Mouse (Mus musculus) CH12.LX (cell line): Measurements from ENCODE around the gene Fgfr2. TPM values are rescaled to one million over a fixed set of nuclear protein-coding genes. Genes with fewer than 3 reads are reported as not detected.

Experiments used
- DNase-seq: peaks from one replicate; pipeline ENCODE4 v3.0.0-alpha.2; 2013; ENCODE audit errors: extremely low read depth
- H3K27ac ChIP-seq: 2 replicates; pipeline ENCODE4 v1.5.1; 2012; ENCODE audit warnings: low read depth, mild to moderate bottlenecking, control low read depth, moderate library complexity; ENCODE audit not compliant: insufficient read depth
- H3K27me3 ChIP-seq: replicated peaks from 2 replicates; pipeline ENCODE3; 2012; ENCODE audit warnings: inconsistent platforms
- H3K36me3 ChIP-seq, 2 experiments: replicated peaks in 1 of 2; 2 replicates each; pipeline versions ENCODE3 to v1.6.1; 2012; ENCODE audit warnings: inconsistent platforms in 1 of 2, low read length in 1 of 2, mild to moderate bottlenecking in 1 of 2, mixed read lengths in 1 of 2, moderate library complexity in 1 of 2; ENCODE audit not compliant: control insufficient read depth in 1 of 2, insufficient read depth in 1 of 2
- H3K4me1 ChIP-seq, 2 experiments: 2 replicates each; pipeline ENCODE4 v1.6.1; 2012; ENCODE audit warnings: inconsistent platforms in 1 of 2, moderate library complexity in 1 of 2; ENCODE audit not compliant: insufficient read depth in 2 of 2, control insufficient read depth in 1 of 2
- H3K4me2 ChIP-seq: 2 replicates; pipeline ENCODE4 v1.6.1; 2012; ENCODE audit warnings: low read depth, mild to moderate bottlenecking, control low read depth; ENCODE audit not compliant: poor library complexity, insufficient read depth, severe bottlenecking
- H3K4me3 ChIP-seq, 3 experiments: fragments of 150-350 bp in 1 of 3; sonication (generic) in 1 of 3; replicated peaks in 1 of 3; 2 replicates each; pipeline versions ENCODE3 to v1.5.1; 2011 to 2012; ENCODE audit warnings: low read depth in 2 of 3, low read length in 2 of 3, mild to moderate bottlenecking in 2 of 3, moderate library complexity in 2 of 3, control low read depth in 1 of 3, improper control_type of control experiment in 1 of 3, inconsistent platforms in 1 of 3, mixed read lengths in 1 of 3; ENCODE audit not compliant: poor library complexity in 1 of 3
- H3K79me2 ChIP-seq: replicated peaks from 2 replicates; pipeline ENCODE4 v1.6.1; 2012; ENCODE audit warnings: mild to moderate bottlenecking, moderate library complexity; ENCODE audit not compliant: control insufficient read depth, poor library complexity, insufficient read depth, severe bottlenecking; ENCODE audit errors: extremely low read depth
- H3K9ac ChIP-seq: 2 replicates; pipeline ENCODE4 v1.6.1; 2012; ENCODE audit warnings: low read depth, mild to moderate bottlenecking, control low read depth, moderate library complexity; ENCODE audit not compliant: insufficient read depth
- H3K9me3 ChIP-seq: replicated peaks from 2 replicates; pipeline ENCODE3; 2012; ENCODE audit warnings: low read length, inconsistent platforms, mixed read lengths
- BHLHE40 ChIP-seq: IDR thresholded peaks from 2 replicates; pipeline ENCODE4 v1.6.1; 2011; ENCODE audit warnings: mild to moderate bottlenecking, low read depth, low read length, improper control_type of control experiment
- CHD2 ChIP-seq: IDR thresholded peaks from 2 replicates; pipeline ENCODE4 v1.6.1; 2011; ENCODE audit warnings: low read length, improper control_type of control experiment
- ELF1 ChIP-seq: IDR thresholded peaks from 2 replicates; pipeline ENCODE4 v1.6.1; 2014; ENCODE audit warnings: low read depth, mild to moderate bottlenecking, inconsistent platforms, low read length, improper control_type of control experiment
- ETS1 ChIP-seq: conservative IDR thresholded peaks from 2 replicates; pipeline ENCODE4 v1.6.1; 2012; ENCODE audit warnings: low read depth, mild to moderate bottlenecking, inconsistent platforms, low read length, improper control_type of control experiment, moderate library complexity
- KAT2A ChIP-seq: IDR thresholded peaks from 2 replicates; pipeline ENCODE4 v1.6.1; 2012; ENCODE audit warnings: low read length, improper control_type of control experiment, inconsistent platforms; ENCODE audit not compliant: insufficient replicate concordance
- MAX ChIP-seq: IDR thresholded peaks from 2 replicates; pipeline ENCODE4 v1.6.1; 2011; ENCODE audit warnings: low read length, improper control_type of control experiment
- MEF2A ChIP-seq: IDR thresholded peaks from 2 replicates; pipeline ENCODE4 v1.6.1; 2014; ENCODE audit warnings: low read depth, mild to moderate bottlenecking, inconsistent platforms, low read length, improper control_type of control experiment, borderline replicate concordance
- MYC ChIP-seq: IDR thresholded peaks from 2 replicates; pipeline ENCODE4 v1.6.1; 2011; ENCODE audit warnings: low read depth, mild to moderate bottlenecking, improper control_type of control experiment, low read length
- RAD21 ChIP-seq: IDR thresholded peaks from 2 replicates; pipeline ENCODE4 v1.6.1; 2011; ENCODE audit warnings: low read depth, mild to moderate bottlenecking, low read length, improper control_type of control experiment, moderate library complexity
- RCOR1 ChIP-seq: conservative IDR thresholded peaks from 2 replicates; pipeline ENCODE4 v1.6.1; 2012; ENCODE audit warnings: low read depth, mild to moderate bottlenecking, inconsistent platforms, low read length, improper control_type of control experiment
- ZC3H11A ChIP-seq: IDR thresholded peaks from 2 replicates; pipeline ENCODE4 v1.6.1; 2012; ENCODE audit warnings: low read depth, mild to moderate bottlenecking, inconsistent platforms, low read length, improper control_type of control experiment
- ZNF384 ChIP-seq: IDR thresholded peaks from 2 replicates; pipeline ENCODE4 v1.6.1; 2012; ENCODE audit warnings: low read depth, low read length, improper control_type of control experiment, inconsistent platforms
- dilution Hi-C: fragments of 300-500 bp; cut with MboI; formaldehyde crosslinking; loops from 2 replicates; pipeline ENCODE4 v1.14.3; 2020; ENCODE audit warnings: low sequenced_read_pairs; ENCODE audit not compliant: extremely low pct_unique_long_range_greater_than_20kb, extremely low pct_ligation_motif_present
- in situ Hi-C: fragments of 300-500 bp; cut with MboI; formaldehyde crosslinking; loops from 3 replicates; pipeline ENCODE4 v1.14.3; 2019; ENCODE audit warnings: low sequenced_read_pairs, low pct_ligation_motif_present, low pct_unique_long_range_greater_than_20kb, mixed read lengths
- polyA plus RNA-seq: library from polyadenylated mRNA; unstranded; fragments of >175 nt; gene quantifications from 2 replicates; pipeline ENCODE4 v1.2.1, GENCODE M21; 2012; ENCODE audit warnings: low read depth; ENCODE audit not compliant: insufficient read length
- total RNA-seq, 2 experiments: library from RNA; depleted of rRNA; stranded (reverse); fragments of 300-350 nt in 1 of 2; fragments of >200 nt in 1 of 2; gene quantifications; 2 replicates each; pipeline ENCODE4 v1.2.3; 2012 to 2014

Fgfr2 gene
- total and polyA plus RNA-seq, 3 experiments, result not detected

DNA sequence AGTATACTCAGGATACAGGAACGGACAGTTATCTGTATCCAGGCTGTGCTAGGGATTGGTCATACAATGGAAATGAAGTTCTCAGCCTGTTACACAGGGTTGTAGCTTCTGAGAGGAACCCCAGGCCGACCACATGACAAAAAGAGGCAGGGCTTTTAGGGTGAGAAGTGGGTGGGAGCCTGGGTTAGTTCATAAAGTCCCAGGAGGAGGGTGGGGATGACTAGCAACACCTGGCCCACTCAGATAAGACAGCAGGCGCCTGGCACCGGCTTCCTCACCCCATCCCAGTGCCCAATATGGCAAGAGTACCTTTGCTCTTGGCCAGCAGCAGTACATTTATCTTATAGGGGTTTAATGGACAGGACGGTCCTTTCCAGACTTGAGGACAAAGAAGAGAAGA lies 350.7 kb downstream of the Fgfr2 start:
- H3K9me3 ChIP-seq, result no peaks in the 10 kb centered on the region
- TF ChIP-seq KAT2A, result no peak
- TF ChIP-seq ZC3H11A, result no peak
- TF ChIP-seq MEF2A, result no peak
- TF ChIP-seq MAX, result no peak
- TF ChIP-seq ETS1, result no peak
- TF ChIP-seq RAD21, result no peak
- no peak for TF ChIP-seq CHD2
- TF ChIP-seq ELF1, result no peak
- TF ChIP-seq MYC, result no peak
- no peak for TF ChIP-seq RCOR1
- peaks cover 36 to 81% of the 10 kb centered on the region in 2 experiments for H3K4me1 ChIP-seq
- in situ Hi-C loops (no loop called here), dilution Hi-C loops (no loop called here)
- no peak for DNase-seq
- peaks cover 54 to 92% of the 10 kb centered on the region in 2 experiments for H3K36me3 ChIP-seq
- H3K4me2 ChIP-seq, result no peak overlapping the region
- H3K27me3 ChIP-seq, result no peaks in the 10 kb centered on the region
- no peak overlapping the region for H3K4me3 ChIP-seq
- H3K9ac ChIP-seq, result no peak overlapping the region
- no peaks in the 10 kb centered on the region for H3K79me2 ChIP-seq
- H3K27ac ChIP-seq, result no peak overlapping the region

GRCm38 (mm10) chr7:132768498-132769344 lies 354.4 kb downstream of the Fgfr2 start:
- H3K4me2 ChIP-seq, result no peak overlapping the region
- H3K4me1 ChIP-seq, result peaks cover 51 to 97% of the 10 kb centered on the region in 2 experiments
- H3K27ac ChIP-seq, result peak overlapping the region; percentile 47; the same call in 1 of the 2 replicates
- dilution Hi-C loops, result no loop called here
- no peaks in the 10 kb centered on the region for H3K9me3 ChIP-seq
- peaks cover 25 to 63% of the 10 kb centered on the region in 2 experiments for H3K36me3 ChIP-seq
- peaks cover 4% of the 10 kb centered on the region; the same call in 1 of the 2 replicates for H3K79me2 ChIP-seq
- H3K4me3 ChIP-seq, result peak overlapping the region in 1 of 3 experiments; percentile 19
- no peak for DNase-seq
- in situ Hi-C loops, result loop anchor here (5.0 kb wide), 1 partner anchor 39 kb away; no protein-coding TSS in a partner anchor
- peak overlapping the region; percentile 20; the same call in 1 of the 2 replicates for H3K9ac ChIP-seq
- TF ChIP-seq BHLHE40, result peak; percentile 85
- TF ChIP-seq ZNF384, result no peak
- no peaks in the 10 kb centered on the region for H3K27me3 ChIP-seq
